Mouse (Mus musculus) layer of hippocampus, adult 9-10 months (tissue): ENCODE results near the gene Maml3.

Source experiments
- DNase-seq: peaks from one replicate; pipeline ENCODE4 v3.0.0; 2022; ENCODE audit warnings: low spot score

Maml3 gene

GRCm38 (mm10) chr3:52003663-52004062 lies 101.2 kb downstream of the Maml3 start:
- no peak for DNase-seq

- DNase-seq = no peak
Measured at GRCm38 (mm10) chr3:52001518-52001895, 103.4 kb downstream of the Maml3 start.

- DNase-seq = no peak
Measured at GRCm38 (mm10) chr3:52000871-52001517, 103.9 kb downstream of the Maml3 start.

- DNase-seq = no peak
Measured at GRCm38 (mm10) chr3:51999671-52000437, 105.0 kb downstream of the Maml3 start.

- DNase-seq = no peak
Measured at GRCm38 (mm10) chr3:51998511-51999399, 106.1 kb downstream of the Maml3 start.

- DNase-seq = no peak
Measured at GRCm38 (mm10) chr3:51997616-51998015, 107.3 kb downstream of the Maml3 start.

- DNase-seq = no peak
Measured at GRCm38 (mm10) chr3:51986507-51986906, 118.4 kb downstream of the Maml3 start.

GRCm38 (mm10) chr3:51981496-51981895 lies 123.4 kb downstream of the Maml3 start:
- no peak for DNase-seq

- DNase-seq = no peak
Measured at GRCm38 (mm10) chr3:51977654-51978352, 127.1 kb downstream of the Maml3 start.

- no peak for DNase-seq
Measured at GRCm38 (mm10) chr3:51974601-51975000, 130.3 kb downstream of the Maml3 start.

GRCm38 (mm10) chr3:51974153-51974552 lies 130.7 kb downstream of the Maml3 start:
- no peak for DNase-seq

GRCm38 (mm10) chr3:51972576-51972975 lies 132.3 kb downstream of the Maml3 start:
- no peak for DNase-seq

GRCm38 (mm10) chr3:51970489-51970888 lies 134.4 kb downstream of the Maml3 start:
- no peak for DNase-seq

GRCm38 (mm10) chr3:51969451-51969850 lies 135.4 kb downstream of the Maml3 start:
- DNase-seq = no peak

GRCm38 (mm10) chr3:51965841-51966240 lies 139.0 kb downstream of the Maml3 start:
- no peak for DNase-seq

GRCm38 (mm10) chr3:51965436-51965835 lies 139.4 kb downstream of the Maml3 start:
- DNase-seq = no peak

- DNase-seq = no peak
Measured at GRCm38 (mm10) chr3:51965008-51965407, 139.9 kb downstream of the Maml3 start.

GRCm38 (mm10) chr3:51963891-51964593 lies 140.8 kb downstream of the Maml3 start:
- no peak for DNase-seq

- no peak for DNase-seq
Measured at GRCm38 (mm10) chr3:51963151-51963791, 141.6 kb downstream of the Maml3 start.

- DNase-seq = no peak
Measured at GRCm38 (mm10) chr3:51958751-51959150, 146.1 kb downstream of the Maml3 start.

- DNase-seq = no peak
Measured at GRCm38 (mm10) chr3:51954441-51954840, 150.4 kb downstream of the Maml3 start.
